Mouse (Mus musculus) brown adipose tissue, adult 24 weeks (tissue): Measurements from ENCODE around the gene 1700025G04Rik. TPM values are rescaled to one million over a fixed set of nuclear protein-coding genes. Genes with fewer than 3 reads are reported as not detected.

Experiments used
- H3K27ac ChIP-seq: fragments of 200-500 bp; replicated peaks from 2 replicates; pipeline ENCODE4 v1.5.1; 2012; ENCODE audit warnings: low read depth, mild to moderate bottlenecking, low read length
- H3K4me1 ChIP-seq: fragments of 200-500 bp; 2 replicates; pipeline ENCODE4 v1.6.1; 2012; ENCODE audit warnings: low read length, mixed read lengths; ENCODE audit not compliant: control insufficient read depth, insufficient read depth, insufficient read length
- H3K4me3 ChIP-seq: fragments of 200-500 bp; 2 replicates; pipeline ENCODE4 v1.5.1; 2012; ENCODE audit warnings: low read depth, mild to moderate bottlenecking, low read length, moderate library complexity; ENCODE audit not compliant: insufficient read depth
- polyA plus RNA-seq: library from polyadenylated mRNA; stranded (reverse); fragments of >200 nt; gene quantifications from 2 replicates; pipeline ENCODE4 v1.2.4, GENCODE M21; 2012; ENCODE audit not compliant: missing spikeins, insufficient read depth, insufficient read length

Gene 1700025G04Rik
- polyA plus RNA-seq, 1 experiment, result 4.4 TPM

DNA sequence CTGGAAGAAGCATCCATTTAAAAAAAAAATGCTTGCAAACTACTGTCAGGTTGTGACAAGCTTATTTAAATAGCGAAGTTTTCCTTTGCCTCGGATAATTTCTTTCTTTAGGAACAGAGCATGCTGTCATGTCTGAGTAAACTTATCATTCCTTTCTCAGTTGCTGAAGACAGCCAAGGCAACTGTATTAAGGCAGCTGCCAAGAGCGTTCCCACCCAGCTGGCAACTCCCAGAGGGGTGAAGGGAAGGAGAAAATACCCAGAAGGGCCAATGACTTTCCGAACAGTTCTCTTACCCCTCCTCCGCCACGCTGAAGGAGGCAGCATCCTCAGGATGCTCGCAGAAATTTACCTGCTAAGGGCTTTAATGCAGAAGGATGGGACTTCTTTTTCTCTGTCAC, 164.2 kb downstream of the 1700025G04Rik start:
- Histone ChIP-seq H3K27ac (no peak overlapping the region), H3K4me3 (no peak overlapping the region), H3K4me1 (no peaks in the 10 kb centered on the region)

GRCm38 (mm10) chr1:151918806-151919357, 171.0 kb downstream of the 1700025G04Rik start:
- H3K4me3 ChIP-seq, result no peak overlapping the region
- H3K4me1 ChIP-seq, result no peaks in the 10 kb centered on the region
- H3K27ac ChIP-seq, result no peak overlapping the region

DNA sequence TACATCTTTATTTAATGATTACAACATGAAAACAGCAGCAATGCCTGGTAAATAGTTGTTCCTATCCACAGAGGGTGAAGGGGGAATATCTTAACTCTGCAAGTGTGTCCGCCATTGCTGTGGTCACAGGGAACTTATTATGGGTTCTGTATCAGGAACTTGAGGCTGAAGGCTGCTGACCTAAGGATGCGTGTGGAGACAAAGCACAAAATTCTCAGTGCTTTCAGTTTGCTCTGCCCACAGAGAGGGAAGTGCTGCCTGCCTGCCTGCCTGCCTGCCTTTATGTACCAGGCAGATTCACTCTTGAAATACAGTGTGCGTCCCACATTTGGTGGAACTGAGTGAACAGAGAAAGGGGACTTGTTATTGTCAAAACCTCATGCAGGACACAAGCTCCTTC, 172.2 kb downstream of the 1700025G04Rik start:
- Histone ChIP-seq H3K4me1 (no peaks in the 10 kb centered on the region), H3K27ac (no peak overlapping the region), H3K4me3 (no peak overlapping the region)

DNA sequence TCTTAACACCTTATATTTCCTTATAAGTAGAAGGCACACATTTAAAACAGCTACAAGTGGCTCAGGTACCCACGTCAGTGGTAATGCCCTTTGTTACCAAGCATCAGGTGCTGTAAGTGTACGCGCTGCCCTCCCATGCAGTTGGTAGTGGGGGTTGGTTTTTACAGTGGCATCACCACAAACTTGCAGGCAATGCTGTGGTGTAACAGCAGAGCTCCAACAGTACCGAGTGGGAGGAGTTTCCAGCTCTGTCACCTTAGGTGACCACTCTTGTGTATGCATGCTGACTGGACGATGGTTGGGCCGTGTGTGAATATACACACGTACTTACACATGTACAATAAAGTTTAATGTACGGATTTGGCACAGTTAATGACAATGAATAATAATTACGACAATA, 175.4 kb downstream of the 1700025G04Rik start:
- Histone ChIP-seq H3K27ac (no peak overlapping the region), H3K4me1 (no peaks in the 10 kb centered on the region), H3K4me3 (no peak overlapping the region)

DNA sequence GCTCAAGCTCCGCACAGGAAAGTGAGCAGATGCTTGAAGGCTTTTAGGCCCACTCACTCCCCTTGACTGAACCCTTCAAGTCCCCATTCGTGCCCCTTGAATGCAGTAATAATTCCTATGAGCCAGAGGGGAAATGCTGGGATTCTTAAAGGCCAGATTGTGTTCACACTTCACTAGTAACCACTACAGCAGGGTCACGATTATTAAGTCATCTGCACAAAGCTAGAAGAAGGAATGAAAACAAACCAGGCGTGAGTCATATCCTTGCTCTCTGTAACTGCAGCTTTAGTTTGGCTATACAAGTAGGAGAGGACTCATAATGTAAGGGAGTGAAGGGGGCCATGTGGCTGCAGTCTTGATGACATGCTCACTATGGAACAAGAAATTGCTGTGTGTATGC, 182.9 kb downstream of the 1700025G04Rik start:
- no peak overlapping the region for H3K4me3 ChIP-seq
- no peaks in the 10 kb centered on the region for H3K4me1 ChIP-seq
- no peak overlapping the region for H3K27ac ChIP-seq

DNA sequence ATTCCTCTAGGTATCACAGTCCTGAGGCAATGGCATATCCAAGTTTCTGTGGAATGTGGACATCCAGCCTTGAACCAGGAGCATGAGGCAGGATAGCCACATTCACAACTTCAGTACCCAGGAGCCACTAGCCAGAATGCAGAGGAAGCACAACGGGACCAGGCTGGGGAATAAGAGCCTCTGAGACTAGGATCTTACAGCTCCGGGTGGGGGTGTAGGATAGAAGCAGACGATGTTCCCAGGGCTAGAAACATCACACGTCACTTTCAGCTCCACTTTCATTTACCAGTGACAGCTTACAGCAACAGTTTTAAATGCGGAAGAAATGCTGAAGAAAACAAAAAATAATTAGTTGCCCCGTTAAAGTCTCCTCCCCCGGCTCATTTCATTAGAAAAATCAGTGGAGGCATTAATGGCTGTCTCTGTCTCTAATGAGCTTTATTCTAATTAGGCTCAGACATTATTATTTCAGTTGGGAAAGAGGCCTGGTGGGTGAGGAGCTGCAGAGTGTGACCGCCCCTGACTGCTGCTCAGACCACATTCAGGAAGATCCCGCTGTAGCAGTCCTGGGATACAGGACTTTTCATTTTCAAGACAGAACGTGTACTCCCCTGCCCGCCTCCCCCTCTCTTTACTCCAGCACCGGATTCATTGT, 189.1 kb downstream of the 1700025G04Rik start:
- no peak overlapping the region for H3K4me3 ChIP-seq
- no peaks in the 10 kb centered on the region for H3K4me1 ChIP-seq
- no peak overlapping the region for H3K27ac ChIP-seq

DNA sequence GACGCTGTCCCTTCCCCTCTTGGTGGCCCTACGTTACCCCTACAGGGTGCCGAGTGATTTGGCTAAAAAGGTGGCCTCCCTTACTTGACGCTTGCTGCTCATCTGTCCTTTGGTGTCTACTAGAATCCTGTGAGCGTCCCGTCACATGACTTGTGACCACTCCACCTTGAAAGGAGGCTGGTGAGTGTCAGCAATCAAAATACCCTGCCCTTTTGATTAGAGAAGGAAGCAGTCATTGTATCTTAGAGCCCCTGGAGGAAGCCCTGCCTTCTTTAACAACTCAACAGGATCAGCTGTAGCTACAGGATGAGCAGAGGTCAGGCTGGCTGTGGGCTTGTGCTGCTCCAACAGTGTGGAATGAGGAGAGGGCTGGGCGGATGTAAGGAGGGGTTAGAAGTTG, 190.0 kb downstream of the 1700025G04Rik start:
- Histone ChIP-seq H3K27ac (no peak overlapping the region), H3K4me1 (no peaks in the 10 kb centered on the region), H3K4me3 (no peak overlapping the region)

DNA sequence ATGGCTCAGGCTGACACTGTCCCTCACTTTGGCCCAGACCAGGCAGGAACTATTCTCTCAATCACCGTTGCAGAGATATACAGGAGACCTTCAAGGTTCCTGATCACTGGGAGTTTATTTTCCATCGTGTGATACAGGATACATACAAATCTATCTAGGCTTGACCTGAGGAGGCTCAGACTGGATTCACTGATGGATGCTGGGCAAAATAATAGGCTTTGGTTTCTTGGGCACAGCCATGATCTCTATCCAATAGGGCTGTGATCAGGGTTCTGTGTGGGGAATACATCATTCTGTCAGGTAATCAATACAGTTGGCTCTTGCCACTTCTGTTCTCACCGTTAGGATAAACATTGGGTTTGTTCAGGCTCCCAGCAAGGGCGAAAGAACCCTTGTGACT, 194.5 kb downstream of the 1700025G04Rik start:
- H3K4me1 ChIP-seq, result no peaks in the 10 kb centered on the region
- H3K27ac ChIP-seq, result no peak overlapping the region
- no peak overlapping the region for H3K4me3 ChIP-seq

GRCm38 (mm10) chr1:151893976-151894375, 195.9 kb downstream of the 1700025G04Rik start:
- Histone ChIP-seq H3K4me1 (no peaks in the 10 kb centered on the region), H3K4me3 (no peak overlapping the region), H3K27ac (no peak overlapping the region)

DNA sequence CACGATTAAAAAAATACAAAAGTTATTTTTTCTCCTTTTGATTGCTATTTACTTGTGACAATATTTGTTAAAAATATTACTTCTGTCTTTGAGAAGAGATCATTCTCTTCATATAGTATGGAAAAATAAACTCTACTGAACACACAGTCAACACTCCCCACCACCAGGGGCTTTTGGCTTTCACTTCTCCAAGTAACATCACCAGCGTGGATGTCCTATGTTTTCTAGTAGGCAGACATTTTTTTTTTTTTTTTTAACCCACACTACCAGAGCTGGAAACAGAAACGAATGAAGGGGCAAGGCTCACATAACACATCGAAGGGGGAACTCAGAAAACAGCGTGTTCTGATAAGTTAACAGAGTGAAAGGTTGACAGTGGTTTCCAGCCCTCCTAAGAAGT, 197.9 kb downstream of the 1700025G04Rik start:
- Histone ChIP-seq H3K27ac (no peak overlapping the region), H3K4me3 (no peak overlapping the region), H3K4me1 (no peaks in the 10 kb centered on the region)

- Histone ChIP-seq H3K27ac (no peak overlapping the region), H3K4me3 (no peak overlapping the region)
Measured at GRCm38 (mm10) chr1:151891194-151891593, 198.7 kb downstream of the 1700025G04Rik start.

GRCm38 (mm10) chr1:151890041-151890621, 199.8 kb downstream of the 1700025G04Rik start:
- no peak overlapping the region for H3K27ac ChIP-seq
- peaks cover 2% of the 10 kb centered on the region; the same call in 1 of the 2 replicates for H3K4me1 ChIP-seq

More at GRCm38 (mm10) chr1:151891194-151891593, 198.7 kb downstream of the 1700025G04Rik start:
- no peaks in the 10 kb centered on the region for H3K4me1 ChIP-seq

DNA sequence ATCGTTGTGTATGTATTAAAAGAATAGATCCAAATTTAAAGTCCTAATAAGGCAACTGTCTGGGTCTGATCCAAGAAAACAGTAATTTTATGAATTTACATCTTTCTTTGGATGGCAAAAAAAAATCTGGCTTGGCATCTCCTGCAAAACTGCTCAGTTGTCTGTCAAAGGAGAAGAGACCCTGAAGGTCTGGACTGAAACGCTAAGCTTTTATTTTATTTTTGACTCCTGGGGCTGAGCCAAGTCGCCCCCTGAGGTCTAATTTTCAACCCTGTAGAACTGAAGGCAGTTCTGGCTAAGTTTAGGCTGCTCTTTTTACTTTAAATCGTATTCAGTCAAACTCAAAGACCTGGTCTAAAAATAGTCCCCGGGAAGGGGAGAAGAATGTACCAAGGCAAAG, 202.3 kb downstream of the 1700025G04Rik start:
- H3K4me1 ChIP-seq, result peaks cover 7% of the 10 kb centered on the region; the same call in 1 of the 2 replicates
- H3K27ac ChIP-seq, result no peak overlapping the region
- no peak overlapping the region for H3K4me3 ChIP-seq

More at GRCm38 (mm10) chr1:151890041-151890621, 199.8 kb downstream of the 1700025G04Rik start:
- no peak overlapping the region for H3K4me3 ChIP-seq

DNA sequence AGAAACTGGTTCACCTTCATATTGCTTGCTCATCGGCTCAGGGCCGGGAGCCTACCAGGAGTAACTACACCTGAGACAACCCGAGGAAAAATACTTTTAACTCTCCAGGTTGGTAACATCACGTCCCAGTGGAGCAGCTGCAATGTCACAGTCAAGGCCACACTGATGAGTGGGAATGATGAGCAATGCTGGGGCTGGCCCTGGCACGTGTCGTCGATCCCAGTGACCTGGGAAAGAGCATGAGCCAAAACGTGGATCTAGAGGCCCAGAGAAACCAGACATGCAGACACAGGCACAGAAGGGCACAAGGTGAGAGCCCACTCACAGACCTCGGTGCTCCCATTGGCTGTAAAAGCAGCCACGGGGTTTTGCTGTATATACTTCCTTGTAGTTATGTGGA, 202.8 kb downstream of the 1700025G04Rik start:
- Histone ChIP-seq H3K27ac (no peak overlapping the region), H3K4me3 (no peak overlapping the region), H3K4me1 (peaks cover 7% of the 10 kb centered on the region; the same call in 1 of the 2 replicates)

GRCm38 (mm10) chr1:151886171-151886570, 203.8 kb downstream of the 1700025G04Rik start:
- peaks cover 7% of the 10 kb centered on the region; the same call in 1 of the 2 replicates for H3K4me1 ChIP-seq
- no peak overlapping the region for H3K27ac ChIP-seq
- no peak overlapping the region for H3K4me3 ChIP-seq

- Histone ChIP-seq H3K4me1 (peaks cover 7% of the 10 kb centered on the region), H3K4me3 (no peak overlapping the region), H3K27ac (no peak overlapping the region)
Measured at GRCm38 (mm10) chr1:151881253-151881652, 208.7 kb downstream of the 1700025G04Rik start.
